Mouse (Mus musculus) R1 (cell line): ENCODE measurements around the gene Tbc1d22a.

ENCODE experiments used
- DNase-seq: peaks from one replicate; pipeline ENCODE4 v3.0.0-alpha.2; 2018; ENCODE audit warnings: low read depth, low spot score

The Tbc1d22a gene

GRCm38 (mm10) chr15:86444271-86444670 lies 230.0 kb downstream of the Tbc1d22a start:
- no peak for DNase-seq

DNA sequence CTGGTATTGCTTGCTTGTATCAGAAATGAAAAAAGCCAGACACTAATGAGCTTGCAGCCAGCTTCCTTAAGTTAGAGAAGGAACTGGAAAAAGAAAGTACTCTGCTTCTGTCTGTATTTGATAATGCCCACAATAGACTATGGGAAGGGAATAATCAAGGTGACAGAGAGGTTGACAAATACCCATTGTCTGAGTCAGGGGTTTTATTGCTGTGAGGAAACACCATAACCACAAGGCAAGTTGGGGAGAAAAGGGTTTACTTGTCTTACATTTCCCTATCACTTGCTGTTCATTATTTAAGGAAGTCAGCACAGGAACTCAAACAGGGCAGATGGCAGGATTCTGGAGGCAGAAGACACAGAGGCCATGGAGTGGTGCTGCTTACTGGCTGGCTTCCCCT lies 231.8 kb downstream of the Tbc1d22a start:
- DNase-seq, result no peak

GRCm38 (mm10) chr15:86447251-86447650 lies 233.0 kb downstream of the Tbc1d22a start:
- no peak for DNase-seq

- DNase-seq, result no peak
Measured at GRCm38 (mm10) chr15:86449236-86449635, 235.0 kb downstream of the Tbc1d22a start.

DNA sequence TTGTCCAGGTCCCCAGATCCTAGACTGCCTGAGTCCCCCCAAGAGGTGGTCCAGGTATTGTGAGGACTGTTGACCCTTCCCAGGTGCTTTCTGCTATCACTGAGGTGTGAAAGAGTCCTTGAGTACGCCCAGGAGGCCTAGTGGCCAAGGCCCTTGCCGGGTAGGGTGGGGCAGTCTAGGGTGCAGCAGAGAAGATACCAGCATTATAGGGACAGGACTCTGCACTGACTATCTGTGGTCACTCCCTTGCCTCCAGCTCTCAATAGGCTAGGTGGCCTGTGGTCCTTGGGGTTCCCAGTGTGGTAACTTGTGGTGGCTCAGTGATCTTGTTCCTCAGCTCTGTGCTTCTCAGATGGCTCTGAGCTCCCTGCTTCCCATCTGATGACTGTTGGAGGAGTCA lies 235.5 kb downstream of the Tbc1d22a start:
- no peak for DNase-seq

- no peak for DNase-seq
Measured at GRCm38 (mm10) chr15:86459413-86459812, 245.2 kb downstream of the Tbc1d22a start.

GRCm38 (mm10) chr15:86462636-86463035 lies 248.4 kb downstream of the Tbc1d22a start:
- no peak for DNase-seq

DNA sequence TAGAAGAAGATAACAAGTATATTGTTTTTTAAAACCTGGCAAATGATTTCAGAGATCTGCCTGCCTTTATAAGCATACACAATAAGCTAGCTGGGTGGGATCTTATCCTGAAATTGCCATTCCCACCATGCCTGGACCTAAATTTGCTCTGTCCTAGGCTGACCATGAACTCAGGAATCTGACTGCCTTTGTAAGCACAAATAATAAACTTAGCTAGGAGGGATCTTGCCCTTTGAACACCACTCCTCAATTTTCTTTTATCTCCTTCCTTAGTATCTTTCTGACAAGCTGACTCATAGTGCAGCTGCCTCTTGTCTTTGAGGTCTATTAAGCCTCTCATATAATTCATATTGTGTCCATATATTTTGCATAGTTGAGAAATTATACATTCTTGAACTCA lies 253.8 kb downstream of the Tbc1d22a start:
- no peak for DNase-seq

- peak; percentile 17 for DNase-seq
Measured at GRCm38 (mm10) chr15:86471136-86471535, 256.9 kb downstream of the Tbc1d22a start.

GRCm38 (mm10) chr15:86473473-86473872 lies 259.2 kb downstream of the Tbc1d22a start:
- no peak for DNase-seq

GRCm38 (mm10) chr15:86474951-86475350 lies 260.7 kb downstream of the Tbc1d22a start:
- DNase-seq, result no peak

DNA sequence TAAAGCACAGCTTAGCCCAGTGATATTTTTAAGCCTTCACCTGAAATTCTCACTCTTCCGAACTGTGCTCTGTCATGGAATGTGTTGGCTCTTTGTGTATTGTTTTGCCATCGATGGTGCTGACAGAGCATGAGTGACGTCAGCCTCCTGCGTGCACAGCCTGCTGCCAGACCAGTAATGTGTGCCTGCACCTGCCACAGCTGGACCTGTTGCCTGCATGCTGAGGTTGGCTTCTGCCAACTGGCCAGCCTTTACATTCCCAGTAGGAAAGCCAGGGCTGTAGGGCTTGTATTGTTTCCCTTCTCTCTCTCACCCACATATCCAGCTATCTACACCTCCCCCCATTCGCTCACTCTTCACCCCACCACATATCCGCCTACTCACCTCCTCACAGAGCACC lies 262.2 kb downstream of the Tbc1d22a start:
- DNase-seq, result no peak

DNA sequence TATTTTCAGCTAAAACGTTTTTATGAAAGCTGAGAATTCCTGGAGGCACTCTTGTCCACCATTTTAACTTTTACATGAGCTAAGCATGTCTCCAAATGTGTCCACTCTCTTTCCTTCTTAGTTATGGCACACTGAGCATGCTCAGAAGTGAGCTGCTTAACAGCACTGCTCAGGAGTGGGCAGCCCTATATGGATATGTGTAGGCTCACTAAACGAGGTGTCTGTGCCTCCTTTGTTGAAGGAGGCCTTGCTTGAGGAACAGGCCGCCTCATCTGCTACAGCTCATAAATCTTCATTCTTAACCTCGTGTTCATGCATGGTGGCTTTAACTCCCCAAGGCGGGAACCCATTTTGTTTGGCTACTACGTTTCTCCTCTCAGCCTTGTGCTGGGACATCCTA lies 262.8 kb downstream of the Tbc1d22a start:
- DNase-seq, result no peak

DNA sequence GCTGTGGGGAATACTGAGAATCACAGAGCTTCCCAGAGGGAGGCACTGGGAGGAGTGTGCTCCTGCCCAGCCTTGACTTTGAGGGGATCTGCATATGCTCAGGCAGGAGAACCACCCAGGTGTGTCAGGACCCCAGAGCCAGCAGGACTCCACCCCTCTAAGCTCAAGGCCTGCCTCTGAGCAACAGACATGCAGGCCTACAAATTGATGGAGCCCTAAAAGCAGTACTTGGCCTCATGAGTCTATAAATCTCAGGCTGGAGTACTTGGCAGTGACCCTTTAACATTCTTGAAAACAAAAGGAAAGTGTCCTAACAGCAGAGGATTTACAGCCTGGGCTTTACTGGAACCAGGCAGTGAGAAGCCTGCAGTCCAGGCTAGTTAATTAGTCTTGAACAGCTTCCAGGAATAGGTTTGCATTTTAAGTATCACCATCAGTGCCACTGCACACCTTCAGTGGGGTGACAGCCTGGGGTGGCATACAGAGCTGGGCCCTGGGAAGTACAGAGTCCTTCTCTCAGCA lies 263.3 kb downstream of the Tbc1d22a start:
- no peak for DNase-seq

DNA sequence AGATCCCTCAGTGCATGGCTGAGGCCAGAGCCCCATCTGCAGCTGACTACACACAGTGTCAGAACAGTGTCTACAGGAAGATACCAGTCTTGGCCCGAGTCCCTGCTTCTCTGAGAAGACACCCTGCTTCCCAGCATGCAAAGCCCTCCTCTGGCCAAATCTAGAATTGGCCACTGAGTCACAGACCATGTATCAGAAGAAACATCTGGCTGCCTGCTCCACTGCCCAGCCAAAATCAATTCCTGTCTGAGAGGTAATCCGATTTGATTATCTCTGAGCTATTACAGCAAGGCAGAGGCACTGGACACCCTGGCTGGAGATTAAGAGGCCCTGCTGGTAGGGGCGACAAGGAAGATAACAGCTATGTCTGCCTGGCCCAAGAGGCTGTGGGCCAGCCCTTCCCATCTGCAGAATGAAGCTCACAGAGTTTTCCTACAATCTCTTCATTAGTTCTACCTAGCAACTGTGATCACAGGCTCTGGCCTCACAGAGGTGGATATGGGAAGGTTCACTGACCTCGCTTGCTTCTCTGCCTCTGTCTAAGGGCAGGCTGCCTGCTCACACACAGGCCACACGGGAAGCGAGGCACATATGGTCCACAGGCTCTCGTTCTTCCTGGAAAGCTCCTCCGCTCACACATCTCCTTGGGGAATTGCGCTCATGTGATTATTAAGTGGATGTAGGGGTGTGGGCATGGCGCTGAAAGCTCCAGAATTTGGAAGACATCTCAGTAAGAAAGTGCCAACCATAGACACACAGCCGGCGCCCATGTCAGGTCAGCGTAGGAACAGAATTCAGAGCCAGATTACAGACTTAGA lies 264.6 kb downstream of the Tbc1d22a start:
- no peak for DNase-seq

- DNase-seq, result no peak
Measured at GRCm38 (mm10) chr15:86482362-86482761, 268.1 kb downstream of the Tbc1d22a start.

- no peak for DNase-seq
Measured at GRCm38 (mm10) chr15:86485815-86486214, 271.6 kb downstream of the Tbc1d22a start.

DNA sequence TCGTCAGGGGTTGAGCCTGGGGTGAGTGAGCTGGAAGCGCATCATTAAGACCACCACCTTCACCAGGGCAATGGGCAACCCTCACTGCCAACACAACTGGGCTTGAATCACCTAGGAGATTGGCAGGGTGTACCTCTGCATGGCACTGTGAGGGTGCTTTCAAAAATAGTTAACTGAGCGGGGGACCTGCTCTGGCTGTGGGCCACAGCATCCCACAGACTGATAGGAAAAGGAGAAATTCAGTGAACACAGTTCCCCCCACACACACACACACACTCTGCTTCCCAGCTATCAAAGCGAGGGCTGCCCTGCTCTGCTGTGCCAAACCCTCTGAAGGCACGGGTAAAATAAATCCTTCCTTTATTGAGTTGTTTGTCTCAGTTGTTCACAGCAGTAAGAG lies 273.1 kb downstream of the Tbc1d22a start:
- no peak for DNase-seq

DNA sequence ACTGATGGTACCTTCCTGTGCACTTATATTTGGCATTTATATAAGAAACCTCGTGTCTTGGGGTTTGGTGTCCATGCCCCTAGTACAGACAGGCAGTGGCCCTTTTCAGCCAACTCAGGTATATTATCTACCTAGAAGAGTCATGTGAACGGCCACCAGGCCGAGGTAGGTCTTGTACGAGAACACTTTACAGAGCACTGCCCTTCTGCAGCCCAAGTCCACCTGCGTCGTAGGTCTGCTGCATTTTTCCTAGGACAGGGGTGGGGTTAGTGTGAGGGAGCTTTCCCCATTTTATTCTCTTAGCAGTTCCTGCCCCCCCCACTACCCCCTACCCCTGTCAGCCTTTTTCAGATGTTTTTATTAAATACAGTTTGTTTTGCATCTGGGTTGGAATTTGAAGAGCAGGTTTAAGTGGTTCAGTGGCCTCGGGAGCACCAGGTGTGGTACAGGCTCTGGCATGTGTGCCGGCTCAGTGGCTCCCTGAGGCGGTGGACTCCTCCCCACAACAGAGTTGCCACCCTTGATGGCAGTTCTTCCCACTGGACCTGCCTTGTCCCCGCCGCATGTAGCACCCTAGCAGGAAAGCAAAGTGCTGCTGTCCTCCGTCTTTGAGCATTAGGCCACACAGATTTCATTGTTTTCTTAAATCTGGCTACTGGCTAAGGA lies 277.3 kb downstream of the Tbc1d22a start:
- no peak for DNase-seq

DNA sequence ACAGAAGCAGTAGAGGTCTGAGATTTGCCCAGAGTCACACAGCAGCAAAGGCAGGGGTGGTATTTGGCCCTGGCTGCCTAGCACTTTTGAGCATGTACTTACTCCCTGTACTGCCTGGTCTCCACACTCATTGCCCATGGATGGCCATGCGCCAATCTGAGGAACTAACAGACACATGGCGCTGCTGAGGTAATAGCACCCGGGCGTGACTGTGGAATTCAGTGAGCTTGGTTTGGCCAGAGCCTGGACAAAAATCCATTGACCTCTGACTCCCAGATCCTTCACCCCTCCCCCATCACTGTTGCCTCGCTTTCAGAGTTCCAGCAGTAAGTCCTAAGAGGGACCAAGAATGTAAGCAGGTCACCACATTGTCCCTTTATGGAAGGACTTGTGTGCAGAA lies 278.4 kb downstream of the Tbc1d22a start:
- no peak for DNase-seq

DNA sequence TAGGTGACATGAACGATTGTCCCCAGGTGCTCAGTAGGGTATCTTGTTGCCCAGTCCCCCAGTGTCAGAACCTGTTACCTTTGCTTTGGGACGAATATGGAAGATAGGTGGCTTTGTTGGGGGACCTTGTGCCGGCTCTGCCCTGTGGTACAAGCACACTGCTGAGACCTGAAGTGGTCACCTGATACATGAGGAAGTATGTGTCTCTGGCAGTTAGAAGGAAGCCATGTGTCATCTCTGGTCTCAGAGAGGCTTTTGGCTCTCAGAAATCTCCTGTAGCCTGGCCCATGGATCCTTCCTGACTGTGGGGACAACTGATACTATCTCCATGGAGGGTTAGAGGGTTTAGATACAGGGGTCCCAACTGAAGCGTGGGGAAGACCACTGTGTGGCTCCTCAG lies 281.9 kb downstream of the Tbc1d22a start:
- no peak for DNase-seq

GRCm38 (mm10) chr15:86496646-86497045 lies 282.4 kb downstream of the Tbc1d22a start:
- no peak for DNase-seq

GRCm38 (mm10) chr15:86500536-86500935 lies 286.3 kb downstream of the Tbc1d22a start:
- no peak for DNase-seq
